Mouse (Mus musculus): ENCODE data around the gene Gm1673. TPM values are rescaled to one million over a fixed set of nuclear protein-coding genes. Genes with fewer than 3 reads are reported as not detected.

Gene Gm1673
- polyA plus RNA-seq, 1 experiment from 2014 or later = 66.7 TPM

DNA sequence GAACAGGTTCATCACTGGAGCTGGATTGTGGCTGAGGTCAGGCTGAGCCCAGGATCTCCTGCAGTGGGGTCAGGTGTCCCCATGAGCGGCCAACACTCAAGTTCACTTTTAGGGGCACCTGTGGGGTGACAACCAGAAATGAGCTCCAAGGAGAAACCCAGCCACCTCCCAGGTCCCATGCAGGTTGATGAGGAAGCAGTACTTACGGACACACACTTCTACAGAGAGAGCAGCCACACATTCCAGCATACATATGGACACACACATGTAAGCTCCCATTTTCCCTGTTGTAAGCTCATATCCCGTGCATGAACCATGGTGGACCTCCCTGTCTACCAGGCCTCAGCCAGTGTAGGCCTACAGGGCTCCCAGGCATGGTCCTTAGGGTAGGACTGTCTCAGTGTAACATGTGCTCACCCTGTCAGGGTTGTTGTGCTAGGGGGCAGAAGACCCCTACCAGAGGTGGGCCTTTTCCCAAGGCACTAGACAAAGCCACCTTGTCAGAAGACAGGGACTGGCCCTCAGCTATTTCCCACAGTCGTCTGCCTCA, 24.2 kb downstream of the Gm1673 start:
- Histone ChIP-seq H3K4me1 (ENCODE audit: control insufficient read depth in 2 of 2, insufficient read depth in 2 of 2, low read length in 2 of 2) (peaks cover 0 to 2% of the 10 kb centered on the region in 2 experiments; a peak in 1 of 4 replicates), H3K9ac (ENCODE audit: low read length) (no peak overlapping the region), H3K9me3 (ENCODE audit: control insufficient read depth, low read length) (no peaks in the 10 kb centered on the region), H3K36me3 (ENCODE audit: control insufficient read depth, insufficient read depth, low read length) (no peaks in the 10 kb centered on the region), H3K27ac (replicated peaks in 1 of 2; ENCODE audit: control insufficient read depth in 1 of 2, insufficient read depth in 1 of 2, low read depth in 2 of 2, low read length in 2 of 2) (no peak overlapping the region), H3K4me3 (ENCODE audit: control insufficient read depth in 1 of 2, insufficient read depth in 1 of 2, low read depth in 1 of 2, low read length in 2 of 2) (no peak overlapping the region), H3K27me3 (ENCODE audit: control insufficient read depth, insufficient read depth, low read length) (no peaks in the 10 kb centered on the region; the same call in 1 of the 2 replicates), H3K4me2 (ENCODE audit: low read length) (no peak overlapping the region)
- ATAC-seq (ENCODE audit: insufficient number of reproducible peaks, insufficient read depth, low FRiP score, low read depth) = no peak
- 77% methylated on average over 4 of the region's 4 CpGs for WGBS

GRCm38 (mm10) chr5:34014652-34015051, 31.4 kb downstream of the Gm1673 start:
- no peaks in the 10 kb centered on the region for H3K4me1 ChIP-seq (ENCODE audit: control insufficient read depth in 2 of 2, insufficient read depth in 2 of 2, low read length in 2 of 2)
- no peaks in the 10 kb centered on the region for H3K36me3 ChIP-seq (ENCODE audit: control insufficient read depth, insufficient read depth, low read length)
- ATAC-seq (ENCODE audit: insufficient number of reproducible peaks, insufficient read depth, low FRiP score, low read depth) = no peak
- no peak overlapping the region for H3K4me2 ChIP-seq (ENCODE audit: low read length)
- 72% methylated on average over 1 of the region's 1 CpGs for WGBS
- no peak overlapping the region for H3K9ac ChIP-seq (ENCODE audit: low read length)
- H3K27me3 ChIP-seq (ENCODE audit: control insufficient read depth, insufficient read depth, low read length) = no peaks in the 10 kb centered on the region
- H3K27ac ChIP-seq (replicated peaks in 1 of 2; ENCODE audit: control insufficient read depth in 1 of 2, insufficient read depth in 1 of 2, low read depth in 2 of 2, low read length in 2 of 2) = no peak overlapping the region
- H3K9me3 ChIP-seq (ENCODE audit: control insufficient read depth, low read length) = no peaks in the 10 kb centered on the region
- no peak overlapping the region for H3K4me3 ChIP-seq (ENCODE audit: control insufficient read depth in 1 of 2, insufficient read depth in 1 of 2, low read depth in 1 of 2, low read length in 2 of 2)

DNA sequence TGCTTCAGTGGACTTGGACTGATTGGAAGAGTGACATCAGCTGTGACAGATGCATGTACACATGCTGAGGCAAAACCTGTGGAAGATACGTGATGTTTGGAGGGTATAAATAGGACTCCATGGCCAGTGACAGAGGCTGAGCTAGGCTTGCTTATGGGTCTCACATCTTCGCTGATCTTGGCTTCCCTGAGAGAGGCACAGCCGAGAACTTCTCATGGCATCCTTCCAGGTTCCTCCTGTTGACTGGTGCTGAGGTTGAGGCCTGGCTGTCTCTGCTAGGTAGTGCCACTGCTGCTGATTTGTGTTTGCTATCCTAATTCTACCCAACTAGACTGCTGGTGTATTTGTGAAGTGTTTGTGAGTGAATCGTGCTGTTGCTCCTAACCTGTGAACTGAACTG, 35.7 kb downstream of the Gm1673 start:
- ATAC-seq (ENCODE audit: insufficient number of reproducible peaks, insufficient read depth, low FRiP score, low read depth) = no peak

DNA sequence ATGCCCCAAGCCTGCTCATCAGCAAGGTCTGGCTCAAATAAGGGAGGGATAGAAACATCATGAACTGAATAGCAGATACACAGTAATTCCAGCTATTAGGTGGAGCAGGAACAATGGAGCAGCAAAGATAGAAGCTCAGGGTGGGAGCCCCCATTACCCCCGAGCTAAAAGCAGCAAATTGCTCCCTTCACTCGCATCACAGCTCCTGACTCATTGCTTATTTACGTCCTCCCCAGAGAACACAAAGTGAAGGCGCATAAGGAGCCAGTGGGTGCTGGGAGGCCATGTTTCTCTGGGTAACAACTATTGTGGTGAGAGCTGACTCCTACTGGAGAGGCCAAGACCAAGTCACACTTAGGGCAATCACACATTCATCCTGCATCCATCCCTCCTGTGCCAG, 46.9 kb downstream of the Gm1673 start:
- Histone ChIP-seq H3K4me1 (ENCODE audit: control insufficient read depth in 2 of 2, insufficient read depth in 2 of 2, low read length in 2 of 2) (no peaks in the 10 kb centered on the region), H3K4me2 (ENCODE audit: low read length) (no peak overlapping the region), H3K9ac (ENCODE audit: low read length) (no peak overlapping the region), H3K27ac (replicated peaks in 1 of 2; ENCODE audit: control insufficient read depth in 1 of 2, insufficient read depth in 1 of 2, low read depth in 2 of 2, low read length in 2 of 2) (no peak overlapping the region), H3K9me3 (ENCODE audit: control insufficient read depth, low read length) (no peaks in the 10 kb centered on the region), H3K4me3 (ENCODE audit: control insufficient read depth in 1 of 2, insufficient read depth in 1 of 2, low read depth in 1 of 2, low read length in 2 of 2) (no peak overlapping the region), H3K36me3 (ENCODE audit: control insufficient read depth, insufficient read depth, low read length) (no peaks in the 10 kb centered on the region), H3K27me3 (ENCODE audit: control insufficient read depth, insufficient read depth, low read length) (no peaks in the 10 kb centered on the region)
- WGBS = 68% methylated on average over 4 of the region's 4 CpGs
- ATAC-seq (ENCODE audit: insufficient number of reproducible peaks, insufficient read depth, low FRiP score, low read depth) = no peak

More for the DNA sequence above, 35.7 kb downstream of the Gm1673 start:
- no peaks in the 10 kb centered on the region for H3K27me3 ChIP-seq (ENCODE audit: control insufficient read depth, insufficient read depth, low read length)
- no peaks in the 10 kb centered on the region for H3K36me3 ChIP-seq (ENCODE audit: control insufficient read depth, insufficient read depth, low read length)
- H3K27ac ChIP-seq (replicated peaks in 1 of 2; ENCODE audit: control insufficient read depth in 1 of 2, insufficient read depth in 1 of 2, low read depth in 2 of 2, low read length in 2 of 2) = no peak overlapping the region
- no peak overlapping the region for H3K4me2 ChIP-seq (ENCODE audit: low read length)
- no peaks in the 10 kb centered on the region for H3K9me3 ChIP-seq (ENCODE audit: control insufficient read depth, low read length)
- 61% methylated on average over 4 of the region's 4 CpGs for WGBS
- H3K9ac ChIP-seq (ENCODE audit: low read length) = no peak overlapping the region
- H3K4me1 ChIP-seq (ENCODE audit: control insufficient read depth in 2 of 2, insufficient read depth in 2 of 2, low read length in 2 of 2) = no peaks in the 10 kb centered on the region
- no peak overlapping the region for H3K4me3 ChIP-seq (ENCODE audit: control insufficient read depth in 1 of 2, insufficient read depth in 1 of 2, low read depth in 1 of 2, low read length in 2 of 2)

GRCm38 (mm10) chr5:34031022-34031421, 47.8 kb downstream of the Gm1673 start:
- Histone ChIP-seq H3K36me3 (ENCODE audit: control insufficient read depth, insufficient read depth, low read length) (no peaks in the 10 kb centered on the region), H3K9me3 (ENCODE audit: control insufficient read depth, low read length) (no peaks in the 10 kb centered on the region), H3K4me2 (ENCODE audit: low read length) (no peak overlapping the region), H3K27ac (replicated peaks in 1 of 2; ENCODE audit: control insufficient read depth in 1 of 2, insufficient read depth in 1 of 2, low read depth in 2 of 2, low read length in 2 of 2) (no peak overlapping the region), H3K4me1 (ENCODE audit: control insufficient read depth in 2 of 2, insufficient read depth in 2 of 2, low read length in 2 of 2) (no peaks in the 10 kb centered on the region), H3K9ac (ENCODE audit: low read length) (no peak overlapping the region), H3K27me3 (ENCODE audit: control insufficient read depth, insufficient read depth, low read length) (no peaks in the 10 kb centered on the region), H3K4me3 (ENCODE audit: control insufficient read depth in 1 of 2, insufficient read depth in 1 of 2, low read depth in 1 of 2, low read length in 2 of 2) (no peak overlapping the region)
- no peak for ATAC-seq (ENCODE audit: insufficient number of reproducible peaks, insufficient read depth, low FRiP score, low read depth)
- 46% methylated on average over 6 of the region's 6 CpGs for WGBS

DNA sequence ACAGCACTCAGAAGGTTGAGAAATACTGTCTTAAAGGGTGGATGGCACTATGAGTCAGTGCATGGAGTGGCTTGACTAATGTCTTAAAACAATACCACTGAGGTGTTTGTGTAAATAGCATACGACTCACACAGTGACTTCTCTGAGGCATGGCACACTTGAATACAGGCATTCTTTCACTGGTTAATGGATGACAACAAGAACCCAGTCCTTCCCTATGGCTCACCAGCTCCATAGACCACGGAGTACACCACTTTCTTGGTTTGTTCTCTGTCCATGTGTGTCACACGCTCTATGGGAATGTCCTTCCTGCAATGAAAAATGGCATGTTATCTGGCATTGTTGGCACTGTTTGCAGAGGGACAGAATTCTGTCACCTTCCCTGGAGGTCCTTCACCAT, 49.3 kb downstream of the Gm1673 start:
- 62% methylated on average over 3 of the region's 3 CpGs for WGBS
- no peaks in the 10 kb centered on the region for H3K27me3 ChIP-seq (ENCODE audit: control insufficient read depth, insufficient read depth, low read length)

More for the DNA sequence above, 49.3 kb downstream of the Gm1673 start:
- no peak overlapping the region for H3K27ac ChIP-seq (replicated peaks in 1 of 2; ENCODE audit: control insufficient read depth in 1 of 2, insufficient read depth in 1 of 2, low read depth in 2 of 2, low read length in 2 of 2)
- no peak overlapping the region for H3K9ac ChIP-seq (ENCODE audit: low read length)
- H3K4me2 ChIP-seq (ENCODE audit: low read length) = no peak overlapping the region
- ATAC-seq (ENCODE audit: insufficient number of reproducible peaks, insufficient read depth, low FRiP score, low read depth) = no peak
- no peaks in the 10 kb centered on the region for H3K4me1 ChIP-seq (ENCODE audit: control insufficient read depth in 2 of 2, insufficient read depth in 2 of 2, low read length in 2 of 2)
- H3K36me3 ChIP-seq (ENCODE audit: control insufficient read depth, insufficient read depth, low read length) = no peaks in the 10 kb centered on the region
- no peaks in the 10 kb centered on the region for H3K9me3 ChIP-seq (ENCODE audit: control insufficient read depth, low read length)
- no peak overlapping the region for H3K4me3 ChIP-seq (ENCODE audit: control insufficient read depth in 1 of 2, insufficient read depth in 1 of 2, low read depth in 1 of 2, low read length in 2 of 2)

Other genes with a start within 250 kb of the Gm1673 start
- 43.5 and 45.0 TPM in 2 replicates for gene Letm1, start 200.6 kb upstream of the Gm1673 start, polyA plus RNA-seq (2014; fragmentation: Nextera tagmentation; extraction: Ambion mirVana)
- gene Nsd2, start 162.7 kb upstream of the Gm1673 start, polyA plus RNA-seq (2014; fragmentation: Nextera tagmentation; extraction: Ambion mirVana) = 37.5 and 37.7 TPM in 2 replicates
- gene Nelfa, start 47.0 kb upstream of the Gm1673 start, polyA plus RNA-seq (2014; fragmentation: Nextera tagmentation; extraction: Ambion mirVana) = 24.4 and 25.8 TPM in 2 replicates
- 0.57 and 0.66 TPM in 2 replicates for gene Nat8l, start 12.6 kb downstream of the Gm1673 start, polyA plus RNA-seq (2014; fragmentation: Nextera tagmentation; extraction: Ambion mirVana)
- gene Poln, start 186.0 kb downstream of the Gm1673 start, polyA plus RNA-seq (2014; fragmentation: Nextera tagmentation; extraction: Ambion mirVana) = 0.47 and 1.0 TPM in 2 replicates
- 18.4 and 20.0 TPM in 2 replicates for gene Haus3, start 186.1 kb downstream of the Gm1673 start, polyA plus RNA-seq (2014; fragmentation: Nextera tagmentation; extraction: Ambion mirVana)
- 33.2 and 34.2 TPM in 2 replicates for gene Mxd4, start 204.3 kb downstream of the Gm1673 start, polyA plus RNA-seq (2014; fragmentation: Nextera tagmentation; extraction: Ambion mirVana)

Measured in heart, embryonic 14.5 days (tissue).